In the genomic region with DNA sequence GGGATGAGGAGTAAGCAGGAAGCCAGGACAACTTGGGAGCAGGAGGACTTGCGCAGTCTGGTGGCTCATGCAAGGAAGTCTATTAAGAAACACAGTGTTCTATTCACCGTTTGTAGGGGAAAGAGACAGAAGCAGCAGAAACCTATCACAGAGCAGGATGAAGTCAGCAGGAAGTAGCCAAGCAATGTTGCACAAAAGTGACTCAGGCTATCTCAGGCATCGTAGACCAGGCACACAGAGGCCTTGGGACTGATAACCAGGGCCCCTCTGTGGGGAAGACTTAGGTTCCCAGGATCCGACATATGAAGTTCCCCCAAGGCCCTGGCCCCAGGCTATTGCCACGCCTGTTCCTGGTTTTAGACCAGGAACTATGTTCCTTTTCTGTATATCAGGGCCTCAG, we compare ENCODE assay signal across 17 mouse cellular contexts. TPM values are rescaled to one million over a fixed set of nuclear protein-coding genes. Genes with fewer than 3 reads are reported as not detected.
DNase-seq lines count a peak whose midpoint lies in the region; ATAC-seq and TF ChIP-seq lines count a peak whose summit lies in the region.
"Had no signal": no experiment of that assay in that cellular context is flagged by ENCODE, and none has a peak within 500 bp of the region (broad histone marks: within the 10 kb centered on the region; RNA-seq: fewer than 3 reads in every experiment).

No protein-coding gene starts in this region.

- TF ChIP-seq POLR2A in lung, adult 2 months (IDR thresholded peaks at IDR 0.05; ENCODE audit: borderline replicate concordance, extremely low read depth, low read depth, low read length) = no peak

- no peaks in the 10 kb centered on the region for H3K9me3 ChIP-seq in intestine, embryonic 15.5 days
- peaks cover 3% of the 10 kb centered on the region; the same call in 1 of the 2 replicates for H3K9me3 ChIP-seq in liver, postnatal 0 days (ENCODE audit: low read length)
- H3K9me3 ChIP-seq in forebrain, postnatal 0 days (ENCODE audit: low read length) = no peaks in the 10 kb centered on the region
- H3K9me3 ChIP-seq: heart, embryonic 10.5 days had no signal

- no peak for TF ChIP-seq CTCF in lung, adult 2 months (IDR thresholded peaks at IDR 0.05; ENCODE audit: insufficient read depth, low read length)
- TF ChIP-seq CTCF in liver, postnatal 0 days (IDR thresholded peaks at IDR 0.05; ENCODE audit: low read depth) = no peak
- TF ChIP-seq CTCF in forebrain, postnatal 0 days (IDR thresholded peaks at IDR 0.05; ENCODE audit: low read depth) = no peak

- no peaks in the 10 kb centered on the region for H3K27me3 ChIP-seq in intestine, embryonic 15.5 days (replicated peaks)
- H3K27me3 ChIP-seq in liver, postnatal 0 days (ENCODE audit: insufficient read depth, low read length) = no peaks in the 10 kb centered on the region
- no peaks in the 10 kb centered on the region for H3K27me3 ChIP-seq in forebrain, postnatal 0 days (ENCODE audit: insufficient read depth, low read length)
- H3K27me3 ChIP-seq: limb, embryonic 12.5 days had no signal

- WGBS in lung, adult 2 months = 60% methylated on average over 5 of the region's 5 CpGs
- WGBS in intestine, embryonic 15.5 days = 64% methylated on average over 5 of the region's 5 CpGs
- 30% methylated on average over 5 of the region's 5 CpGs for WGBS in liver, postnatal 0 days (ENCODE audit: insufficient replicate concordance)
- WGBS in forebrain, postnatal 0 days = 88% methylated on average over 5 of the region's 5 CpGs

- H3K9ac ChIP-seq in intestine, embryonic 15.5 days = no peak overlapping the region
- no peak overlapping the region for H3K9ac ChIP-seq in liver, postnatal 0 days (replicated peaks)
- H3K9ac ChIP-seq in forebrain, postnatal 0 days = no peak overlapping the region
- H3K9ac ChIP-seq: limb, embryonic 12.5 days had no signal

- no peaks in the 10 kb centered on the region for H3K4me1 ChIP-seq in lung, adult 2 months (ENCODE audit: control insufficient read depth, insufficient read depth, low read length)
- H3K4me1 ChIP-seq in intestine, embryonic 15.5 days (replicated peaks) = no peaks in the 10 kb centered on the region
- H3K4me1 ChIP-seq in liver, postnatal 0 days (ENCODE audit: insufficient read depth) = no peaks in the 10 kb centered on the region
- no peaks in the 10 kb centered on the region for H3K4me1 ChIP-seq in forebrain, postnatal 0 days (ENCODE audit: insufficient read depth)
- H3K4me1 ChIP-seq: limb, embryonic 12.5 days had no signal

- 0 out of 2 replicates have a peak, but pooled peaks have one; percentile 45 for ATAC-seq in intestine, embryonic 15.5 days
- peak; percentile 77 for ATAC-seq in liver, postnatal 0 days
- ATAC-seq in erythroblast, adult 5-6 weeks (replicated peaks; ENCODE audit: low FRiP score, poor library complexity, severe bottlenecking) = no peak
- no peak for ATAC-seq in forebrain, postnatal 0 days
- ATAC-seq: forebrain, embryonic 14.5 days had no signal

- no peaks in the 10 kb centered on the region for H3K36me3 ChIP-seq in intestine, embryonic 15.5 days
- H3K36me3 ChIP-seq in liver, postnatal 0 days (replicated peaks; ENCODE audit: insufficient read depth, low read length) = no peaks in the 10 kb centered on the region
- no peaks in the 10 kb centered on the region for H3K36me3 ChIP-seq in forebrain, postnatal 0 days (ENCODE audit: insufficient read depth)
- H3K36me3 ChIP-seq: heart, embryonic 10.5 days; limb, embryonic 12.5 days had no signal

- H3K27ac ChIP-seq in intestine, embryonic 15.5 days = no peak overlapping the region
- H3K27ac ChIP-seq in liver, postnatal 0 days (ENCODE audit: low read depth) = peak overlapping the region; percentile 72
- H3K27ac ChIP-seq in forebrain, postnatal 0 days (ENCODE audit: low read depth, low read length) = no peak overlapping the region
- H3K27ac ChIP-seq: left cerebral cortex, adult 2 months; limb, embryonic 12.5 days had no signal

- peak; percentile 45 for DNase-seq in lung, postnatal 36 days
- no peak for DNase-seq in lung, adult 2 months
- DNase-seq in liver, postnatal 0 days = no peak
- no peak for DNase-seq in layer of hippocampus, adult 18-20 months (ENCODE audit: low spot score in 2 of 2)
- no peak for DNase-seq in forebrain, postnatal 0 days
- DNase-seq in cerebellum, postnatal 14 days = no peak
- DNase-seq: adrenal gland, postnatal 10 days; cerebellum, adult 9-10 months; embryo, embryonic 11 days; gastrocnemius, postnatal 14 days; thymus, postnatal 4 days had no signal

- TF ChIP-seq EP300 in liver, postnatal 0 days (IDR thresholded peaks at IDR 0.05; ENCODE audit: low read depth) = no peak

- H3K4me2 ChIP-seq in intestine, embryonic 15.5 days (replicated peaks) = no peak overlapping the region
- no peak overlapping the region for H3K4me2 ChIP-seq in liver, postnatal 0 days (ENCODE audit: low read depth, low read length)
- H3K4me2 ChIP-seq in forebrain, postnatal 0 days (ENCODE audit: low read depth) = no peak overlapping the region
- H3K4me2 ChIP-seq: limb, embryonic 12.5 days had no signal

- H3K4me3 ChIP-seq in lung, adult 2 months (replicated peaks; ENCODE audit: extremely low read depth, low read depth, low read length) = no peak overlapping the region
- no peak overlapping the region for H3K4me3 ChIP-seq in intestine, embryonic 15.5 days (replicated peaks)
- no peak overlapping the region for H3K4me3 ChIP-seq in liver, postnatal 0 days (ENCODE audit: low read depth, low read length)
- no peak overlapping the region for H3K4me3 ChIP-seq in forebrain, postnatal 0 days (ENCODE audit: low read depth, low read length)
- H3K4me3 ChIP-seq: heart, embryonic 10.5 days; left cerebral cortex, adult 2 months; limb, embryonic 12.5 days had no signal

RNA-seq across cellular contexts. Expression of a gene that starts 9.6 kb away (rescaled TPM):
- 6.7 and 9.5 TPM in 2 replicates for polyA plus RNA-seq in lung, adult 2 months (2012; rRNA removed)
- 17.0 and 21.0 TPM in 2 replicates for polyA plus RNA-seq in intestine, embryonic 15.5 days (2015; fragmentation: Nextera tagmentation; extraction: Ambion mirVana)
- 4.9 and 6.2 TPM in 2 replicates for polyA plus RNA-seq in liver, postnatal 0 days (2015; fragmentation: Nextera tagmentation; extraction: Ambion mirVana)
- total RNA-seq in layer of hippocampus, adult 18-20 months (2021) = 10 to 100 TPM; 19.1 to 20.1 TPM
- total RNA-seq in erythroblast, adult 5-6 weeks (2015; ENCODE audit: low replicate concordance) = 11.9 and 19.0 TPM in 2 replicates
- total RNA-seq in erythroblast, adult 5-6 weeks (2017; ENCODE audit: low replicate concordance) = 26.5 and 28.2 TPM in 2 replicates
- 32.6 and 36.6 TPM in 2 replicates for total RNA-seq in forebrain, postnatal 0 days (2014; rRNA removed)
- polyA plus RNA-seq in forebrain, postnatal 0 days (2015; fragmentation: Nextera tagmentation; extraction: Ambion mirVana) = 38.5 and 38.8 TPM in 2 replicates

RNA-seq across cellular contexts. Expression of a gene that starts 51.4 kb away (rescaled TPM):
- 3.4 and 5.5 TPM in 2 replicates for polyA plus RNA-seq in lung, adult 2 months (2012; rRNA removed)
- 22.3 and 24.5 TPM in 2 replicates for polyA plus RNA-seq in intestine, embryonic 15.5 days (2015; fragmentation: Nextera tagmentation; extraction: Ambion mirVana)
- 4.1 and 4.8 TPM in 2 replicates for polyA plus RNA-seq in liver, postnatal 0 days (2015; fragmentation: Nextera tagmentation; extraction: Ambion mirVana)
- total RNA-seq in layer of hippocampus, adult 18-20 months (2021) = 10 to 100 TPM; 29.2 to 29.3 TPM
- total RNA-seq in erythroblast, adult 5-6 weeks (2015; ENCODE audit: low replicate concordance) = 13.0 and 16.5 TPM in 2 replicates
- total RNA-seq in erythroblast, adult 5-6 weeks (2017; ENCODE audit: low replicate concordance) = 5.4 and 6.1 TPM in 2 replicates
- 29.9 and 31.5 TPM in 2 replicates for total RNA-seq in forebrain, postnatal 0 days (2014; rRNA removed)
- polyA plus RNA-seq in forebrain, postnatal 0 days (2015; fragmentation: Nextera tagmentation; extraction: Ambion mirVana) = 2.2 and 5.3 TPM in 2 replicates

Comparison
In these comparisons a context has a peak if more than half of its experiments do, and no peak if none do; other contexts are left out.
1. ATAC-seq: peak in intestine, embryonic 15.5 days (single experiment) and liver, postnatal 0 days (single experiment); none in erythroblast, adult 5-6 weeks (single experiment) and forebrain, postnatal 0 days (single experiment).